Mouse (Mus musculus) intestine, embryonic 16.5 days (tissue): ENCODE measurements at regions not wholly inside any gene's neighbourhood (a gene's known extent, or its start where the extent isn't known, plus 50 kb on each side); places are given as distances from the start of the nearest gene placed in this dataset.

Experiments
- ATAC-seq: fragments of 200-750 bp; cut with Nextera tagmentation; 2 replicates; pipeline ENCODE4 v1.8.0; 2017; ENCODE audit warnings: moderate TSS enrichment, moderate library complexity
- H3K27ac ChIP-seq: fragments of 300-500 bp; sonication (generic); 2 replicates; pipeline ENCODE4 v1.5.1; 2014; ENCODE audit warnings: mild to moderate bottlenecking, low read length
- H3K27me3 ChIP-seq: fragments of 300-500 bp; sonication (generic); replicated peaks from 2 replicates; pipeline ENCODE4 v1.6.1; 2014; ENCODE audit warnings: low read length, control low read depth, mixed read lengths; ENCODE audit not compliant: control insufficient read depth, insufficient read depth
- H3K36me3 ChIP-seq: fragments of 300-500 bp; sonication (generic); 2 replicates; pipeline ENCODE4 v1.6.1; 2014; ENCODE audit warnings: low read length, control low read depth; ENCODE audit not compliant: control insufficient read depth, insufficient read depth
- H3K4me1 ChIP-seq: fragments of 300-500 bp; sonication (generic); 2 replicates; pipeline ENCODE4 v1.6.1; 2014; ENCODE audit warnings: low read length, control low read depth, mixed read lengths; ENCODE audit not compliant: control insufficient read depth, insufficient read depth
- H3K4me2 ChIP-seq: fragments of 300-500 bp; sonication (generic); 2 replicates; pipeline ENCODE4 v1.6.1; 2014; ENCODE audit warnings: low read depth, low read length, control low read depth
- H3K4me3 ChIP-seq: fragments of 300-500 bp; sonication (generic); 2 replicates; pipeline ENCODE4 v1.5.1; 2014; ENCODE audit warnings: mild to moderate bottlenecking, low read length
- H3K9ac ChIP-seq: fragments of 300-500 bp; sonication (generic); 2 replicates; pipeline ENCODE4 v1.6.1; 2014; ENCODE audit warnings: low read depth, low read length
- H3K9me3 ChIP-seq: fragments of 300-500 bp; sonication (generic); 2 replicates; pipeline ENCODE4 v1.6.1; 2016; ENCODE audit warnings: low read length, control low read depth; ENCODE audit not compliant: control insufficient read depth
- WGBS: fragments of 180-500 bp; shearing (Covaris S2); extraction: QIAGEN DNeasy Blood & Tissue Kit; methylation state at CpG from one replicate; pipeline ENCODE4 v1.1.7; 2014; 5-methylcytosine and 5-hydroxymethylcytosine counted together

DNA sequence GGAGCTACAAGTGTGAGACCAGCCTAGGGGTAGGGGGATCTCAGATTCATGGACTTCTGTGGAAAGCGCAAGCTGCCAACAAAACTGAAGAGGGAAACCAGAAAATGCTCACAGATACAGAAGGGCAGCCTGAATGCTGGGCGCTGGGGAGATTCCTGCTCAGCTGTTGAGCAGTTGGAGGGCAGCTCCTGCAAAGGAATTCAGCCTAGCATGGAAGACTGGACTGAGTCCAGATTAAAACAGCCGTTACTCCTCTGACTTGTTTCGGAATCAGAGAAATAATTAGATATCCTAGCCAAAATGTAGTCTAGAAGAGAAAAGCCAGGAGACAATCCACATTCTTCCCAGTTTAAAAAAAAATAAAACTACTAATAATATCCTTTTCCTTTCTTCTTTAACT, 83.7 kb downstream of the Asb9 start:
- WGBS, result 54% methylated on average over 4 of the region's 4 CpGs
- peak overlapping the region; percentile 18; the same call in 1 of the 2 replicates for H3K27ac ChIP-seq
- no peaks in the 10 kb centered on the region for H3K4me1 ChIP-seq
- no peak overlapping the region for H3K9ac ChIP-seq
- ATAC-seq, result no peak
- no peak overlapping the region for H3K4me3 ChIP-seq
- H3K36me3 ChIP-seq, result no peaks in the 10 kb centered on the region
- H3K4me2 ChIP-seq, result no peak overlapping the region
- no peaks in the 10 kb centered on the region for H3K27me3 ChIP-seq
- no peaks in the 10 kb centered on the region for H3K9me3 ChIP-seq
